Mouse (Mus musculus): Measurements from ENCODE around the gene Rspo3. TPM values are rescaled to one million over a fixed set of nuclear protein-coding genes. Genes with fewer than 3 reads are reported as not detected.

The Rspo3 gene
- polyA plus RNA-seq, 1 experiment from 2014 or later: 45.1 TPM

DNA sequence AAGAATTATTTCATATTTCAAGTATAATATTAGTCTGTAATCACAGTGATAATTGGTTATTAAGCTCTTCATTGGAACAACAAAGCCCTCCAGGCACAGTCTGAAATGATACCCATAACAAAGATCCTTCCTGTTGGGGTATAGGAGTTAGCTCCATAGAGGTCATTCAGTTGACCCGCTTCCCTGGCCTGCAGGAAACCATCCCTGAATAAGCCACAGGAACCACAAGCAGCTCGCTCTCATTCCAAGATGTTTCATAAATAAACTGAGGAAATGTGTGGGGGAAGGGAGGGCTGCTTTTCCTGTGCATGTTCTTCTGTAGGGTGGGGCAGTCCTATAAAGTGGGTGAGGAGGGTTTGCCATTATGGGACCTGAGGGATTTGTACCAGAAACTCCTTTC is 27.5 kb downstream of the Rspo3 start:
- WGBS: 65% methylated on average over 2 of the region's 2 CpGs
- no peaks in the 10 kb centered on the region for H3K27me3 ChIP-seq (ENCODE audit: poor library complexity, severe bottlenecking)
- no peak overlapping the region for H3K4me3 ChIP-seq
- no peaks in the 10 kb centered on the region for H3K36me3 ChIP-seq (replicated peaks)
- no peak overlapping the region for H3K27ac ChIP-seq
- no peaks in the 10 kb centered on the region for H3K9me3 ChIP-seq
- H3K4me1 ChIP-seq: no peaks in the 10 kb centered on the region
- DNase-seq (ENCODE audit: extremely low spot score, low spot score): no peak

DNA sequence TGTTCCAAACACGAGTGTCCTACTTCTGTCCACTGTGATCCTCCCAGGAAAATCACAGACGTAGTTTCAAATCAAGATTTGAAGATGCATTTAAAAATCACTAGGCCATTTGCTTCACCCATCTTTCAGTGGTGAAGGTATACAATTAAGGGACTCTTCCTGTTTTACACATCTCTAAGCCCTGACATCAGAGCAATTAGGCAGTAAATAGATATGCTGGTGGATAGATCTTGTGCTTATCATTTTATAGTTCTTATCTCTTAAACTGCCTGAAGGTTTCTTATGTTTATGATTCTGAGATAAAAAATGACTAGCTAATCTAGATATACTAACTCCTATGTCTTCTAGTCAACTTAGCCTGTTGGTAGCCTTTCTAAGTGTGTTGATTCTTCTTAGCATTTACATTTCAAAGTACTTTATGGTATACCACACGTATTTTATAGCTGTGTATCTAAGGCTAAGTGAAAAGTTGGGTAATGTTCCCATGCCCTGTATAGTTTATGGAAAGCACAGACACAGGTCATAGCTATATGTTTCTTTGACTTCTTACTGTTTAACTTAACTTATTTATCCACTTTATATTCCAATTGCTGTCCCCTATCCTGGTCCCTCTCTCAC is 38.4 kb downstream of the Rspo3 start:
- H3K27me3 ChIP-seq (ENCODE audit: poor library complexity, severe bottlenecking): no peaks in the 10 kb centered on the region
- 78% methylated on average over 3 of the region's 3 CpGs for WGBS
- no peak overlapping the region for H3K4me3 ChIP-seq
- no peaks in the 10 kb centered on the region for H3K9me3 ChIP-seq
- peaks cover 30% of the 10 kb centered on the region for H3K36me3 ChIP-seq (replicated peaks)
- no peaks in the 10 kb centered on the region for H3K4me1 ChIP-seq
- H3K27ac ChIP-seq: no peak overlapping the region
- no peak for DNase-seq (ENCODE audit: extremely low spot score, low spot score)

DNA sequence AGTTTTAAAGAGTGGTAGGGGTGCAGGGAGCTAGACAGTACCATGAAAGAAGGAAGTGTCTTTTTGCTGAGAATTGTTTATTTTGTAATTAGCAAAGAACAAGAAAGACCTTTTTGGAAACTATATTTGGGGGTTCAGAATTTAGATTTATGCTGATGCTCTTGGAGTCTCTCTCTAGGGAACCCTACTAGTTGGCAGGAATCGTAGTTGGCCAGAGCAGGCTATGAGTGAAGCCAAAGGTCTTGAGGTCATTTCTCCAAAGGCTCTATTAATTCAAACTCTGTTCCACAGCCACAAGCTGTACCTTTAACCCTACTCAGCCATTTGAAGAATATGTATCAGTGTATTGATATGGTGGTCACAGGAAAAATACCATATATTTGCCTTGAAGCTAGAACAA is 41.7 kb downstream of the Rspo3 start:
- H3K36me3 ChIP-seq (replicated peaks): peaks cover 21% of the 10 kb centered on the region
- H3K4me1 ChIP-seq: no peaks in the 10 kb centered on the region
- H3K27me3 ChIP-seq (ENCODE audit: poor library complexity, severe bottlenecking): no peaks in the 10 kb centered on the region
- no peak for DNase-seq (ENCODE audit: extremely low spot score, low spot score)
- no peak overlapping the region for H3K27ac ChIP-seq
- H3K4me3 ChIP-seq: no peak overlapping the region
- no peaks in the 10 kb centered on the region for H3K9me3 ChIP-seq
- 88% methylated on average over 1 of the region's 1 CpGs for WGBS

DNA sequence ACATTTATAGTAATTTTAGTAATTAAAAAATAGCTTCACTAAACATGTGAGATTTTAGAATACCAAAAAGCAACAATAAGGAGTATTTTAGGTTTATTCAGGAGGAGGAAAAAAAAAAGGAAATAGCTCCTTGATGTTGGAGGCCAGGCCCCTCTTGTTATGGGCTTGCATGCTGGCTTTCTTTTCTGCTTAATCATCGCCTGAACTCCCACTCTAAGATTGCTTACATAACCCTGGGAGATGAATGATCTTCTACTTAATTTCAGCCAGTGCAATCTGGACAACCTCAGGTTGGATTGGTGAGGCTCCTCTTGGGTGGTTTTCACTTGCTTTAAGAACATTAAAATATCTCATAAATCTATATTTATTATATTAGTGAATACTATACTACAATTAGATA is 54.7 kb downstream of the Rspo3 start:
- Histone ChIP-seq H3K27ac (no peak overlapping the region), H3K27me3 (ENCODE audit: poor library complexity, severe bottlenecking) (no peaks in the 10 kb centered on the region), H3K36me3 (replicated peaks) (no peaks in the 10 kb centered on the region), H3K4me1 (no peaks in the 10 kb centered on the region), H3K9me3 (no peaks in the 10 kb centered on the region), H3K4me3 (no peak overlapping the region)
- no peak for DNase-seq (ENCODE audit: extremely low spot score, low spot score)
- WGBS: 77% methylated on average over 1 of the region's 1 CpGs

DNA sequence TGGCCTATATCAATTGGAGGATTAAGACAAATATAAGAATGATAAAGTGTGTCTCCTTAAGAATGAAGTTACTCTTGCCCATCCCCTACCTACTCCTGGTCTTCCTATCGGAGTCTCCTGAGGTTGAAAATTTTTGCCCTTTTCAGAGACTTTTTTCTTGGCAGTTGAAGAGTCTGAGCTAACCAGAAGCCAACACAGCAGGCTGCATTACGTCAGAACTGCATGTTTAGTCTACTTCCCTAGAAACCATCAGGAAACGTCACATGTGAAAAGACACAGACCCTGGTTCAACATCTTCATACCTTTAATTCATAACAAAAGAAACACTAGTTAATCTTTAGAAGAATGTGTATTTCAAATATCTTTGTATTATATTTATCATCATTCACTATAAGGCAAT is 56.3 kb downstream of the Rspo3 start:
- H3K4me1 ChIP-seq: no peaks in the 10 kb centered on the region
- H3K36me3 ChIP-seq (replicated peaks): no peaks in the 10 kb centered on the region
- H3K9me3 ChIP-seq: no peaks in the 10 kb centered on the region
- no peak overlapping the region for H3K4me3 ChIP-seq
- H3K27ac ChIP-seq: no peak overlapping the region
- WGBS: 87% methylated on average over 3 of the region's 3 CpGs
- no peak for DNase-seq (ENCODE audit: extremely low spot score, low spot score)
- H3K27me3 ChIP-seq (ENCODE audit: poor library complexity, severe bottlenecking): no peaks in the 10 kb centered on the region

DNA sequence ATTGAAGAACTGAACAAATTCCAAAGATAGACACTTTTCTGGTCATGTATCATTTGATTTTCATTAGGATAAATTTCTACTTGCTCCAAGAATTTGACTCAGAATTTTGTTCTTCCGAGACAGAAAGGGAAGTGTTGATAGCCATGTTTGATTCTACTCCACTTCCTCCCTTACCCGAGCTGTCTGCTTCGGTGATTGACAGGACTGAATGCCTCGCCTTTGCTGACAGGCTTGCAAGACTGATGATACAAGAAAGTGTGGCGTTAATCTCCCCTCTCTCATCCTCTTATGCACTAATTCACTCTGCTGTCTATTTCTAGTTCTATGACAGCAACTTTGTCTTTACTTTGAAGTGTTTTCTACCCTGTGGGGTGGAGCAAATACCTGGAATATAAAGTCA is 65.2 kb downstream of the Rspo3 start:
- Histone ChIP-seq H3K4me3 (no peak overlapping the region), H3K36me3 (replicated peaks) (peaks cover 9% of the 10 kb centered on the region), H3K27me3 (ENCODE audit: poor library complexity, severe bottlenecking) (no peaks in the 10 kb centered on the region), H3K27ac (no peak overlapping the region), H3K9me3 (no peaks in the 10 kb centered on the region), H3K4me1 (no peaks in the 10 kb centered on the region)
- no peak for DNase-seq (ENCODE audit: extremely low spot score, low spot score)
- 69% methylated on average over 5 of the region's 5 CpGs for WGBS

DNA sequence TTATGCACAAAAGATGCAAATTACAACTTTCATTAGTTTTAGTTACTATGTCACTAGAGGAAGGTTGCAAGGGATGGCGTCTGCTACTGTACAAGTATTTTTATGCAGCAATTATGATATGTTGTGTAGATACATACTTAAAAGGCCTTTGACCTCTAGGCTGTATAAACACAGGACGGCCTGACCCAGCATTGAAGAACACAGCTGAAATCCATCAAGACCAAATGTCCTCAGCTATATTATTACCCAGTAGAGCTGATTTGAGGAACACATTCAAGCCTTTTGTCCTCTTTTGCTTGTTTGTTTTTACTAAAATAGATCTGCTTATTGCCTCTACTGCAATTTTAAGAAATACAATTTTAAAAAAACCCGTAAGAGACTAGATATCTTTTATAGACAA is 75.6 kb downstream of the Rspo3 start:
- no peaks in the 10 kb centered on the region for H3K9me3 ChIP-seq
- H3K4me1 ChIP-seq: no peaks in the 10 kb centered on the region
- H3K4me3 ChIP-seq: no peak overlapping the region
- no peaks in the 10 kb centered on the region; the same call in 1 of the 2 replicates for H3K36me3 ChIP-seq (replicated peaks)
- no peaks in the 10 kb centered on the region for H3K27me3 ChIP-seq (ENCODE audit: poor library complexity, severe bottlenecking)
- no peak for DNase-seq (ENCODE audit: extremely low spot score, low spot score)
- no peak overlapping the region for H3K27ac ChIP-seq
- WGBS: 75% methylated on average over 3 of the region's 3 CpGs

DNA sequence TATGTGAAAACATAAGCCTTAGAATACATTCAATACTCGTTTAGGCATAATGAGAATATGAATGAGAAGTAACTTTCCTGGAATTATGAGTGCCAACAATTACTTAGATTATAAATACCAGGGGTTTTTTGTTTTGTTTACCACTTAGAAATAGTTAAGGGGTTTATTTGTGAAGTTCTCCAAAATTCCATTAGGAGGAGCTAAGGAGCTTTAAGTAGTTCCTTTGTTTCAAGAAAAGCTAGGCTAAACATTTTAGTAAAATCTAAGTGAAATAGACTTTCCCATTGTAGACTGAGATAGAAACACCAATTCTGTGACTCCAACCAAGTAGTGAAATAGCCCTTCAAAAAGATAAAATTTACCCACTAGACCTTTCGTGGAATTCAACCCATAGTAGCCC is 76.0 kb downstream of the Rspo3 start:
- no peaks in the 10 kb centered on the region for H3K9me3 ChIP-seq
- no peaks in the 10 kb centered on the region for H3K4me1 ChIP-seq
- H3K36me3 ChIP-seq (replicated peaks): no peaks in the 10 kb centered on the region; the same call in 1 of the 2 replicates
- H3K27ac ChIP-seq: no peak overlapping the region
- no peak overlapping the region for H3K4me3 ChIP-seq
- DNase-seq (ENCODE audit: extremely low spot score, low spot score): no peak
- no peaks in the 10 kb centered on the region for H3K27me3 ChIP-seq (ENCODE audit: poor library complexity, severe bottlenecking)
- 72% methylated on average over 2 of the region's 2 CpGs for WGBS

DNA sequence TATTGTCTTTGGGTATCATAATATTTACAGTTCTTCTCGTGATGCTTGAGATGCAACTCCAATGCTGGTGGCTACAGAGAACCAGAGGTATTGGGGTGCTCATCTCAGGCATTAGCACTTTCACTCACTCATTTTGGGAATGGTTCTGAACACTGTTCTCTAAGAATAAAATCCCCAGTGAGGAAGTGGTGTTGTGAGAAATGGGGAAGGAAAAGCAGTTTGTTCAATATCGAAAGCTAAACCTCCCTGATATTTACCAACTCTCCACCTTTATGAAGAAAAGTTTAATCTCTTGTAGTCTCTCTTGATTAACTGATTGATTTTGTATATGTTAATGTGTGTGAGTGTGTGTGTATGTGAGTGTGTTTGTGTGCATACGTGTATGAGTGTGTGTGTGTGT is 90.6 kb downstream of the Rspo3 start:
- DNase-seq (ENCODE audit: extremely low spot score, low spot score): no peak
- WGBS: 80% methylated on average over 3 of the region's 3 CpGs

DNA sequence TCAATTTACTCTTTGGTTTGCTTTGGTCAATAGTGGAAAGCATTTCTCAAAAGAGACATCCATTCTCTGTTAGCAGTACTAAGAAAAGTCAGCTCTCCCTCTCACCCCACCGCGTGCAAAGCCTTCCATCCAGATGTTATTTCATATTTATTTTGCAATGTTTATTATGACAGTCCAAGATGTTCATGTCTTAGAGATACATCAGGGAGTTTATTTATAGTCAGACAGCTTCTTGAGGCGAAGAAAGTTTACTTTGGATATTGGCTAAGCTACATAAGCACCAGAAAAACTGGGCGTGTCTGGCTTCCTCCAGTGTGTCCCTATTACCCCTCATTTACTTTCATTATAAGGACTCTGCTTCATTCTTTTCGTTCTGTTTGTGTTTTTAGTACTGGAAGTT is 94.4 kb downstream of the Rspo3 start:
- Histone ChIP-seq H3K27ac (no peak overlapping the region), H3K9me3 (no peaks in the 10 kb centered on the region), H3K36me3 (replicated peaks) (no peaks in the 10 kb centered on the region), H3K4me3 (no peak overlapping the region), H3K27me3 (ENCODE audit: poor library complexity, severe bottlenecking) (no peaks in the 10 kb centered on the region), H3K4me1 (no peaks in the 10 kb centered on the region)
- DNase-seq (ENCODE audit: extremely low spot score, low spot score): no peak
- WGBS: 84% methylated on average over 5 of the region's 5 CpGs

More for the DNA sequence above, 90.6 kb downstream of the Rspo3 start:
- Histone ChIP-seq H3K9me3 (no peaks in the 10 kb centered on the region), H3K36me3 (replicated peaks) (peaks cover 5% of the 10 kb centered on the region), H3K27me3 (ENCODE audit: poor library complexity, severe bottlenecking) (no peaks in the 10 kb centered on the region), H3K4me1 (no peaks in the 10 kb centered on the region), H3K4me3 (no peak overlapping the region), H3K27ac (no peak overlapping the region)

DNA sequence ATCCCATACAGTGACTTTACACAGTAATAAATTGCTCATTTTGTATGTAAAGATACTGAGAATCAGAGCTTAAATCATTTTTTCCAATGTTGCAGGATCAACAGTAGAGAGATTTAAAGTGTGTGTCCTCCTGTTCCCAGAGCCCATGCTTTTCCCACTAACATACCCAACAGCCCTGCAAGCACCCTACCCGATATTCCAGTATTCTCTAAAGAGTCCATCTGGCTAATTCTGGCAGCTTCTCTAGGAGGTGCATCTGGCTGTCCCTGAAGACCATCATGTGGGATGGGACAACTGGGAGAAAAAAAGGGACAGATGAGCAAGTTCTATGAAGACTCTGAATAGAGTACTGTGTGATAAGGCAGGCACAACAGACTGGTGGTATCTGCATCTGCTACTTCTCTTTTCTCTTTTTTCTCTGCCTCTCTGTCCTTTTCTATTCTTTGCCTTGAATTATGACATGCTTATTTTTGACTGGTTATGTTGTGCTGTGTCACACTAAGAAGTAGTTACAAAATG is 102.7 kb downstream of the Rspo3 start:
- H3K9me3 ChIP-seq: no peaks in the 10 kb centered on the region
- DNase-seq (ENCODE audit: extremely low spot score, low spot score): no peak
- no peaks in the 10 kb centered on the region for H3K4me1 ChIP-seq
- no peak overlapping the region for H3K4me3 ChIP-seq
- no peaks in the 10 kb centered on the region for H3K27me3 ChIP-seq (ENCODE audit: poor library complexity, severe bottlenecking)
- no peaks in the 10 kb centered on the region for H3K36me3 ChIP-seq (replicated peaks)
- WGBS: 95% methylated on average over 1 of the region's 1 CpGs
- H3K27ac ChIP-seq: no peak overlapping the region

DNA sequence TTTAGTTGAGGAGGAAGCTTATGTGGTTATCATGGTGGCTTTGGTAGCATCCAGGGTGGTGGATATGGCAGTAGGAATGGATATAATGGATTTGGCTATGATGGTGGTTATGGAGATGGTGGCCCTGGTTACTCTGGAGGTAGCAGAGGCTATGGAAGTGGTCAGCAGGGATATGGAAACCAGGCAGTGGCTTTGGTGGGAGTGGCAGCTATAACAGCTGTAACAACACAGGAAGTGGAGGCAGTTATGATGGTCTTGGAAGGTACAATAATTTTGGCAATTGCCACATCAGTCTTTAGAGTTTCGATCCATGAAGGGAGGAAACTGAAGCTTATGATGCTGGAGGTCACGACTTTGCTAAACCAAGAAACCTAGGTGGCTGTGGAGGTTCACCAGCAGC is 109.0 kb downstream of the Rspo3 start:
- no peaks in the 10 kb centered on the region for H3K27me3 ChIP-seq (ENCODE audit: poor library complexity, severe bottlenecking)
- H3K9me3 ChIP-seq: no peaks in the 10 kb centered on the region
- no peak for DNase-seq (ENCODE audit: extremely low spot score, low spot score)
- H3K4me1 ChIP-seq: no peaks in the 10 kb centered on the region
- no peaks in the 10 kb centered on the region for H3K36me3 ChIP-seq (replicated peaks)
- no peak overlapping the region for H3K4me3 ChIP-seq
- 85% methylated on average over 2 of the region's 2 CpGs for WGBS
- no peak overlapping the region for H3K27ac ChIP-seq

DNA sequence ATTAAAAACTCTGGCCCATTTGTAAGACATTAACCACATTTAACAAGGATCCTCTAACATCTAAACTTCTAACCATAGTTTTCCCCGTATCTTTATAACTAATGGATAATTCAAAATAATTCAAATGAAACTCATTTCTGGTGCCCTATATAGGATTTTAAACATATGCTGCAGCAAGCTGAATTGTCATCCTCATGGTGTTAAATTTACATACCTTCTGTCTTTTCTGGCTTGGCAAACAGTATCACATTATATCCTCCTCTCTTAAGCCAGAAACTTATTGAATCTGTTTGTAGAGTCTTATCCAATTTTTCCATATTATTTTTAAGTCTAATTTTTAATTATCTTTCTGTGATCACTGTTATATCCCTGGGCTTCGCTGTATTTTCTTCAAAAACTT is 111.1 kb downstream of the Rspo3 start:
- Histone ChIP-seq H3K4me1 (no peaks in the 10 kb centered on the region), H3K27ac (no peak overlapping the region), H3K36me3 (replicated peaks) (no peaks in the 10 kb centered on the region), H3K27me3 (ENCODE audit: poor library complexity, severe bottlenecking) (no peaks in the 10 kb centered on the region), H3K4me3 (no peak overlapping the region), H3K9me3 (no peaks in the 10 kb centered on the region)
- no peak for DNase-seq (ENCODE audit: extremely low spot score, low spot score)
- 91% methylated on average over 2 of the region's 2 CpGs for WGBS

DNA sequence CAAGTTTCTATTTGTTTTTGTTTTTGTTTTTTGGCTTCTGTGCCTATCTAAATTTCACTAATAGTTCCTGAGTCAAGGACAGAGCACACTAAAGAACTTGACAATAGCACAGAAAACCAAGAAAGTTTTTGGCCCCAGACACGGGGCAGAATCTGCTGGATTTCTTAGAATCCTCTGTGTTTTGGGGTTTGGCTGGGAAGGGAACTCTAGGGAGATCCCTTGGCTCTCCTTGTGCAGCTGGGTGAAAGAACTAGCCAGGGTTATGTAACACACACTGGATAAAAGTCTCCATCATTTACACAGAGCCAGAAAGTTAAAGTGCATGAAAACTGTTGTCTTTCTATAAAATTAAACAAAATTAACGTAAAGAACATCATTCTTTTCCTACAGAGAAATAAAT is 121.3 kb downstream of the Rspo3 start:
- H3K4me1 ChIP-seq: no peaks in the 10 kb centered on the region

More for the DNA sequence above, 121.3 kb downstream of the Rspo3 start:
- DNase-seq (ENCODE audit: extremely low spot score, low spot score): no peak
- H3K27ac ChIP-seq: no peak overlapping the region
- H3K9me3 ChIP-seq: no peaks in the 10 kb centered on the region
- H3K36me3 ChIP-seq (replicated peaks): no peaks in the 10 kb centered on the region
- no peak overlapping the region for H3K4me3 ChIP-seq
- no peaks in the 10 kb centered on the region for H3K27me3 ChIP-seq (ENCODE audit: poor library complexity, severe bottlenecking)
- 75% methylated on average over 2 of the region's 2 CpGs for WGBS
